16 mouse cellular contexts compared by ENCODE assay signal in the genomic region with DNA sequence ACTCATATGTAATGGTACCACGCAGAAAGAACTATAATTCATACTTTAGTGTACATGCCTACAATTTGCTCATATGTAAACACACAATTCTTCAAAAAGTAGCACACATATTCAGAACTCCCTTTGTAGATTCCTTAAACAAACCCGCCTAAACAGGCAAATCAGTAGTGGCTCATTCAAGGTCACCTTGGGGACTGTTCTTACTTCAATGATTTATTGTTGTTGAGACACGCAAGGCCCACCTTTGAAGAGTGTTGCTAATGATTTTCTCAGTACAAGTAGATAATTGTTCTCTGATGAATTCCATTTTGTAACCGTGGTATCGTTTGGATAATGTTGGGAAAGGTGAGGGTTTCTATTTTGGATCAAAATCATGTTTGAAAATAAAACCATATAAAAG. TPM values are rescaled to one million over a fixed set of nuclear protein-coding genes. Genes with fewer than 3 reads are reported as not detected.
DNase-seq lines count a peak whose midpoint lies in the region.
"Had no signal": no experiment of that assay in that cellular context is flagged by ENCODE, and none has a peak within 500 bp of the region (broad histone marks: within the 10 kb centered on the region; RNA-seq: fewer than 3 reads in every experiment).

No protein-coding gene starts in this region.

- DNase-seq in R1 (ENCODE audit: low read depth, low spot score) (peak; percentile 54), ZHBTc4 (ENCODE audit: low read depth, low spot score) (peak; percentile 50)
- DNase-seq in heart, postnatal 10 days = no peak
- DNase-seq in cerebellum, adult 9-10 months = no peak
- DNase-seq: adrenal gland, adult 2 months; adrenal gland, adult 8-10 months; adrenal gland, postnatal 10 days; adrenal gland, postnatal 14 days; adrenal gland, postnatal 25 days; adrenal gland, postnatal 36 days; B cell, adult 2 months; cerebellum, adult 11 months; cerebellum, adult 11-12 months; cerebellum, adult 18-20 months; cerebellum, adult 2 months; cerebellum, adult 8-10 months had no signal

- intact Hi-C loops in heart, postnatal 10 days (cut with DNase I) = no loop called here

RNA-seq across cellular contexts. Expression of gene Elk3, which starts 17.4 kb away (rescaled TPM):
- 100 to 1,000 TPM; 106 to 115 TPM for total RNA-seq in heart, postnatal 10 days (2021)

Comparison
In these comparisons a context has a peak if more than half of its experiments do, and no peak if none do; other contexts are left out.
1. DNase-seq: peak in R1 (single experiment) and ZHBTc4 (single experiment); none in heart, postnatal 10 days (0 of 2) and cerebellum, adult 9-10 months (single experiment).